Mouse (Mus musculus): ENCODE measurements around the gene Ccdc158.

The Ccdc158 gene

GRCm38 (mm10) chr5:92674859-92675573, at the start of gene Ccdc158:
Ccdc158 (minus strand) TSS chr5:92675271.
- peak; percentile 32 for DNase-seq

GRCm38 (mm10) chr5:92721610-92722009, 46.5 kb upstream of the Ccdc158 start:
- DNase-seq = no peak

- no peak for DNase-seq
Observed at GRCm38 (mm10) chr5:92718856-92719255, 43.8 kb upstream of the Ccdc158 start.

- no peak for DNase-seq
Observed at GRCm38 (mm10) chr5:92717666-92718360, 42.7 kb upstream of the Ccdc158 start.

- no peak for DNase-seq
Observed at GRCm38 (mm10) chr5:92715890-92716289, 40.8 kb upstream of the Ccdc158 start.

GRCm38 (mm10) chr5:92715319-92715718, 40.2 kb upstream of the Ccdc158 start:
- DNase-seq = no peak

- DNase-seq = no peak
Observed at GRCm38 (mm10) chr5:92714886-92715285, 39.8 kb upstream of the Ccdc158 start.

GRCm38 (mm10) chr5:92712621-92713395, 37.7 kb upstream of the Ccdc158 start:
- DNase-seq = no peak

GRCm38 (mm10) chr5:92711666-92712290, 36.7 kb upstream of the Ccdc158 start:
- no peak for DNase-seq

- no peak for DNase-seq
Observed at GRCm38 (mm10) chr5:92710779-92711178, 35.7 kb upstream of the Ccdc158 start.

GRCm38 (mm10) chr5:92707921-92708491, 32.9 kb upstream of the Ccdc158 start:
- no peak for DNase-seq

GRCm38 (mm10) chr5:92703671-92704070, 28.6 kb upstream of the Ccdc158 start:
- no peak for DNase-seq

GRCm38 (mm10) chr5:92701750-92702149, 26.7 kb upstream of the Ccdc158 start:
- no peak for DNase-seq

- no peak for DNase-seq
Observed at GRCm38 (mm10) chr5:92698837-92699529, 23.9 kb upstream of the Ccdc158 start.

GRCm38 (mm10) chr5:92698131-92698836, 23.2 kb upstream of the Ccdc158 start:
- DNase-seq = no peak

GRCm38 (mm10) chr5:92694316-92694995, 19.4 kb upstream of the Ccdc158 start:
- no peak for DNase-seq

- DNase-seq = no peak
Observed at GRCm38 (mm10) chr5:92693744-92694143, 18.7 kb upstream of the Ccdc158 start.

- no peak for DNase-seq
Observed at GRCm38 (mm10) chr5:92692206-92693007, 17.3 kb upstream of the Ccdc158 start.

- no peak for DNase-seq
Observed at GRCm38 (mm10) chr5:92688569-92688968, 13.5 kb upstream of the Ccdc158 start.

- no peak for DNase-seq
Observed at GRCm38 (mm10) chr5:92688124-92688523, 13.1 kb upstream of the Ccdc158 start.
